Mouse (Mus musculus): ENCODE results near the gene Heg1. TPM values are rescaled to one million over a fixed set of nuclear protein-coding genes. Genes with fewer than 3 reads are reported as not detected.

The Heg1 gene
- total RNA-seq, 2 experiments from 2014 or later = 10.7 to 21.0 TPM

DNA sequence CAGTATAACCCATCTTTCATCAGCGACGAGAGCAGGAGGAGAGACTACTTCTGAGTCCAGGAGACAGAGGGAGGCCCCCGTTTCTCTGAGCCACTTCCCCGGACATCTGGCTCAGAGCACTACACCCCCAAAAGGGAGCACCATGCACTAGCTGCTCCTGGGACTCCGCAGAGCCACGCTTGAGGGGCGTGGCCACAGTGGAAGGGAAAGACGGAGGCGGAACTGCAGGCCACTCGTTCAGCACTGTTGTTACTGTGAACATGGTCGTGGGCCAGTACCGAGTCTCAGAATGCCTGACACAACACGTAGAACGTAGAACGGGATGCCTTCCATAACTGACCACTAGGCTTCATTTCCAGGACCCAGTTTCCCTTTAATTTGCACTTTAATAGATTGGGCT lies 82.6 kb downstream of the Heg1 start:
- no peak for ATAC-seq (ENCODE audit: poor library complexity, severe bottlenecking)

DNA sequence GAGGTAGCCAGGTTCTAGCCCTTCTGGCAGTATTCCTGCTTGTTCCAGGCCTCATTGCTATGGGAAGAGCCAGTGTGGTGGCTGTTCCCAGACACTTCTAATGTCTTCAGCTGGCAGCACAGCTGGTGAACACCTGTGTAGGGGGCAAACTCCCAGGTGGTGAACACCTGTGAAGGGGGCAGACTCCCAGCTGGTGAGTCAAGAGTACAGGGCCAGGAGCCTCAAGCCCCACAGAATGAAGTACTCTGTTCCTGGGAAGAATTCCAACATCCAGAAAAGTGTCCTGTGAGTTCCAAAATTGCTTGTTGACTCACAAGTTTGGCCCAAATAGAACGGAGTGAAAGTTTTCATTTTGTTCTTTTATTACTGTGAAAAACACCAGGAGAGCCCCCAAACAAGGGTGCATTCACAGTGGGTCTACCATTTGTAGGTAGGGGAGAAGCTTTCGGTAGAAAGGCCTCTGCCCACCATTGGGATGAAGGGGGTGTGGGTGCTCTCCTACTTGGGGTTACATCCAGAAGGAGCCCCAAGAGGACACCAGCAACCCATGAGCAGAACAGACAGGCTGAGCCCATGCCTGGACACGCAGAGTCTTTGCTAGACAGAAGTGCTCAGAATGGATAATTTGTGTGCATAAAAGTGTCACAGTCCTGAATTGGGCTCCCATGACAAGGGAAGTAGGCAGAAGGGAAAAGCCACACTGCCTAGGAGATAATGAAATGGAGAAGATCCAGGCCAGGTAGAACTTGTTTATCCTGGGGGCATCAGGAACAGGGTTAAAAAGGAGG lies 84.5 kb downstream of the Heg1 start:
- ATAC-seq (ENCODE audit: poor library complexity, severe bottlenecking) = no peak

DNA sequence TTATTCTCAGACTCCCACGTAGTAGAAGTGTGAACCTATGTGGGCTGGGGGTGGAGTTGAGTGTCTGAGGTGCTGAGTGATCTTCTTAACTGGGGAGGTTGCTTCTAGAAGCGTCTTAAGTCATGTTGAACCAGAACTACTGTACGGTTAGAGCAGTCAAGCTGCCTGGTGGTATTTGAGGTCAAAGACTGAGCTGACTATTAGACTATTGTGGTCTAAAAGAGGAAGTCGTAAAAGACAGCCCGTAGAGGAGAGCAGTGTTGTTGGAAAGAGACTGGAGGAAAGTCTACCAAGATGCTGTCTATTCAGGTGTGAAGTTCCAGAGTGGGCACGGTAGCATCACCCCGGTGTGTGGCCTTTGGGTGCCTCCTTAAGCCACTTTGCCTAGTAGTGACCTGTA lies 85.7 kb downstream of the Heg1 start:
- peak; percentile 90 for ATAC-seq (ENCODE audit: poor library complexity, severe bottlenecking)

GRCm38 (mm10) chr16:33770778-33771454 lies 86.7 kb downstream of the Heg1 start:
- ATAC-seq (ENCODE audit: poor library complexity, severe bottlenecking) = no peak

DNA sequence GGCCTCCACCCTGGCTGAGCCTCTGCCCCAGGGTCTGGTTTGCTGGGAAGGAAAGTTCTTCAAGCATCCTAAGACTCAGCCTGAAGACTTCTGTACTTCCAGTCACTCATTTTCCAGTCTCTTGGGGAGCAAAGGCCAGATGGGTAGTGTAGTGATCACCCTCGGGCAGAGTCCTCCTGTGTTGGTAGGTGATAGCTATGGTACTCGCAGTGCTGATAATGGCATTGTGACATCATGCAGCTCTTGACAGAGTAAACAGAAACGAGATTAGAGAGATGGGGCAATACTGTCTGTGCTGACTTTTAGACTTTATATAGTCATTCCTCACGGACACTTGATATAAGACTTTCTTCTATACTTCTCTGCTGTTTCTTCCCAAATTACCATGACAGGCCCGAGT lies 88.6 kb downstream of the Heg1 start:
- ATAC-seq (ENCODE audit: poor library complexity, severe bottlenecking) = no peak

DNA sequence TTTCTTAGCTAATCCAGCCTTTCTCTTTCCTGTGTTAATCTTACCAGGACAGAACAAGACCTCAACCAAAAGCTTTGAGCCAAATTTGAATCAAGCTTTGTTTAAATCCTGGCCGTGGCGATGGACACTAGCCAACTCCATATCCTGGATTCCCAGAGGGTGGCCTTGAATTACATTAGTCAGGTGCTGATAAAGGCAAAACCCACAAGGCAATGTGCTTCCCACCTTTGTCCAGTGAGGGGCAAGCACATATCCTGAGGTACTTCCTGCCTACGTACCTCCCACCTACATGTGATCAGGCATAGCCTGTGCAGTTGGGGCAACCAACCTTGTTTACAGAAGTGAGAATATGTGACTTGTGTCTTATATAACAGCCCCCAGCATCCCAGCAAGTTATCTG lies 90.8 kb downstream of the Heg1 start:
- no peak for ATAC-seq (ENCODE audit: poor library complexity, severe bottlenecking)

- no peak for ATAC-seq (ENCODE audit: poor library complexity, severe bottlenecking)
Observed at GRCm38 (mm10) chr16:33775733-33776335, 91.7 kb downstream of the Heg1 start.

DNA sequence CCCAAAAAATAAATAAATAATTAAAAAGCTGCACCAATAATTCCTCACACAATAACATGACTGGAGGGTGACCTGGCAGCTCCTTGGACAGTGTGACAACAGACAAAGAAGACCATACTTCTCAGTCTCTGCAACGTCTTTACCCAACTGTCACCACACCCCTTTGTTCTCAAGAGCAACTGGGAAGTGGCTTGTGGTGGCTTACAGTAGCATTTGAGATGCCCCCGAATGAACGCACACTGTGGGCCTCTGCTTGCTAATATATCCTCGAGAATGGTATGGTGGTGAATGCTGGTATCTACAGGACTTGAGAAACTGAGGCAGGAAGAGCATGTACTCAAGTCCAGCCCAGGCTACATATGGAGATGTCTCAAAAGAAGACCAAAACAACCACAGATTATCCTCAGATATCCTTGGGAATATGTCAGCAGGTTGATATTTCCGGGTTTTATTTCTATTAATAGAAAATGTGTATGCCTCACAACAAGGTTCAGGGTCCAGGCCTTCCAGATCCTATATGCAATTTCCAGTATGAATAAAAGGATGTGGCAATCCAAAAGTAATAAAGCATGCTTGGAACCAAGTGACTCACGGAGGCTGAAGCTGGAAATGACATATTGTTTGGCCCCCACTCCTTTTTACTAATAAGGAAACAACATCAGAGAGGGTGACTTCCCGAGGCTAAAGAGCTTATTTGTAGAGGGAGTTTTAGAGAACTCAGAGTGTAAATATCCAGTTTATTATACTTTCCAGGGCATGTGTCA lies 92.8 kb downstream of the Heg1 start:
- ATAC-seq (ENCODE audit: poor library complexity, severe bottlenecking) = peak; percentile 55

DNA sequence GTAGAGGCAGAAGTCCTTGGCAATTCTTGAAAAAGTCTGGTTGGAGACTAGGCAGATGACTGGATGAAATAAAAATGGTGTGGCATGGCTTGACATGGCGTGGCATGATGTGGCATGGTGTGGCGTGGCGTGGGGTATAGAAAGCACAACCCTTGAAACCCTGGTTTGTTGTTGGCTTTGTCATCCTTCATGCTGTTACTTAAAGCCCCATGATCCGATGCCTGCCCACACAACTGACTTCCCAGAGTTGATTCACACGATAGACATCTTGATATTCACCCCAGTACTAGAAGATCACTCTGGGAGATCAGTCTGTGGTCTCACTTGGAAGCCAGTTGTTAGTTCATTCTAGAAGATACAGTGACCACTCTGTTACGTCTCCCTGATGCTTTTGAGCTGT lies 93.4 kb downstream of the Heg1 start:
- no peak for ATAC-seq (ENCODE audit: poor library complexity, severe bottlenecking)

- peak; percentile 47; the same call in 1 of the 2 replicates for ATAC-seq (ENCODE audit: poor library complexity, severe bottlenecking)
Observed at GRCm38 (mm10) chr16:33781789-33782728, 97.9 kb downstream of the Heg1 start.

- ATAC-seq (ENCODE audit: poor library complexity, severe bottlenecking) = no peak
Observed at GRCm38 (mm10) chr16:33782729-33783091, 98.5 kb downstream of the Heg1 start.

GRCm38 (mm10) chr16:33784547-33784946 lies 100.4 kb downstream of the Heg1 start:
- ATAC-seq (ENCODE audit: poor library complexity, severe bottlenecking) = no peak

GRCm38 (mm10) chr16:33785092-33785704 lies 101.0 kb downstream of the Heg1 start:
- peak; percentile 65 for ATAC-seq (ENCODE audit: poor library complexity, severe bottlenecking)

DNA sequence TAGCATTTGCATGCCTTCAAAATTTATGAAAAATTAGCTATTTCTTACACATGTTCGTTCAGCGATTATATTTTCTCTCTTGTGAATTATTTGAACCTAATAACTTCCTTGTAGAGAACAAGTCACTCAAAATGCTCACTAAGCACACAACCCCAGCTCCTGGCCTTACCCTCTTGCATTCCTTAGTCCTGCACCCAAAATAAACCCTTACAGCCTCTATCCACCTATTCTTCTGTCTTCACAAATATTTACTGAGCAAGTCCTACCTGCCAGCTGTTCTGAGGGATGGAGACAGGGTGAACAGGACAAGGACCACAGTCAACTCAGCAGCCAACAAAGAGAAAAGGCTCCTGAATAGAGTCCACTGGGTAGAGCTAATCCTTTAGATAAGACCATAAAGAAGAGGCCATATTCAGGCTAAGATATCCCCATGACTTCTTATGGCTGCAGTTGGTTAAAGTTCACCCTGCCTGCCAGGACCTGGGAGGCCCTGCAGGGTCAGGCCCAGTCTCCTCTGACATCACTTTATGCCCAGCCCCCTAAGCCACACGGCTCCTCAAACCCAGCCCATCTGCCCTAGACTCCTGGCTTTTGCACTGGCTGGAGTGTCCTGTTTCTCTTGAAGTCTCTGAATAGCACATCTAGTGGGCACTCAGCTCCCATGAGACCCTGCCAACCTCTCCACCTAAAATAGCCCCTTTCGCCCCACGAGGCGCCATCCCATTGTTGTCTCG lies 102.7 kb downstream of the Heg1 start:
- no peak for ATAC-seq (ENCODE audit: poor library complexity, severe bottlenecking)

- no peak for ATAC-seq (ENCODE audit: poor library complexity, severe bottlenecking)
Observed at GRCm38 (mm10) chr16:33793846-33794791, 109.9 kb downstream of the Heg1 start, which contains the start of gene Muc13. Gene Muc13 (plus strand): TSS chr16:33794037.

GRCm38 (mm10) chr16:33795106-33795505 lies 110.9 kb downstream of the Heg1 start:
- ATAC-seq (ENCODE audit: poor library complexity, severe bottlenecking) = no peak

- peak; percentile 48 for ATAC-seq (ENCODE audit: poor library complexity, severe bottlenecking)
Observed at GRCm38 (mm10) chr16:33795887-33796286, 111.7 kb downstream of the Heg1 start.

GRCm38 (mm10) chr16:33796756-33797155 lies 112.6 kb downstream of the Heg1 start:
- ATAC-seq (ENCODE audit: poor library complexity, severe bottlenecking) = no peak
